Mouse (Mus musculus) lung, postnatal 0 days (tissue): ENCODE results near the gene Lrp11.

Experiments used
- CTCF ChIP-seq: IDR thresholded peaks from 2 replicates; pipeline ENCODE4 v1.5.1; 2016; ENCODE audit warnings: antibody characterized with exemption, mild to moderate bottlenecking
- EP300 ChIP-seq: IDR thresholded peaks from 2 replicates; pipeline ENCODE4 v1.6.1; 2016; ENCODE audit warnings: antibody characterized with exemption, mild to moderate bottlenecking, control low read depth

DNA sequence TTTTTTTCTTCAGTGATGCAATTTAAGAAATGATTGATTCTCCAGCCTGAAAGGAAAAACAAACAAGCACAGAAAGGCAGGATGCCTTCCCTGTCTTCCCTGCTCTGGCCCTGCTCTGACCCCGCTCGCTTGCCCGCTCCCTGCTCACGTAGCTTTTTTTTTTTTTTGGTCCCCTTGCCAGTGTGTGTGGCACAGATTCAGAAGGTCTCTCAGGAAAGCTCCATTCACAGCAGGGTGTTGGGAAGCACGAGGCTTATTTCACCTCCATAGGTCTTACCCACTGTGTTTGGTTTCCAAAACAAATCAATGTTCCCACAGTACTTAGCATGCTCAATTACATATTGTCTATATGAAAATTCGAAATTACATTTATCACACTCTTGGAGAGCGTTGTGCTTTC, 5.2 kb downstream of the Lrp11 start:
- TF ChIP-seq CTCF (no peak), EP300 (no peak)
